Mouse (Mus musculus) kidney, adult 2 months (tissue): ENCODE measurements around the gene Arhgef26.

Source experiments
- CTCF ChIP-seq: fragments of 200-500 bp; conservative IDR thresholded peaks from 2 replicates; pipeline ENCODE4 v1.5.1; 2011; ENCODE audit warnings: low read depth, mild to moderate bottlenecking, control low read depth, low read length, moderate library complexity, mixed read lengths; ENCODE audit not compliant: insufficient read depth, insufficient read length
- POLR2A ChIP-seq: fragments of 200-500 bp; IDR thresholded peaks from one replicate; pipeline ENCODE4 v1.6.1; 2011; ENCODE audit warnings: low read depth, low read length, control low read depth

DNA sequence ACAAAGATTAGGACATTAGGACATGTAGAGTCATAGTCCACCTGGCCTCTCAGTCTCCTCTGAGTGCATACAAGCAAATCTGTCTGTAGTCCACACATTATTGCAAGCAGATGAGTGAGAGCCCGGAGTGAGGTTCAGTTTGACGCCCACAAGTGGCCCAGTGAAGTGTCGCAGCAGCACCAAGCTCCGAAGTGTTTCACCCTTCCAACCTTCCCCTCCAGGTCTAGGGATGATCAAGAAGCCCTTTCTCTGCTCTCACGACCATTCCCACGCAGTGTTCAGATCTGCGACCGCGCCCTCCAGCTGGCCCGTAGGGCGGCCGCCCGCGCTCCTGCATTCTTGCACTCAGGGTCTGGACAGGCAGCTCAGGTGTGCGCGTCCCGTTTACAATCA is 313 bp downstream of the Arhgef26 start:
- TF ChIP-seq POLR2A (no peak), CTCF (no peak)
